Mouse (Mus musculus) limb, embryonic 15.5 days (tissue): Measurements from ENCODE around the gene Galnt6. TPM values are rescaled to one million over a fixed set of nuclear protein-coding genes. Genes with fewer than 3 reads are reported as not detected.

Source experiments
- ATAC-seq: fragments of 200-750 bp; cut with Nextera tagmentation; 2 replicates; pipeline ENCODE4 v1.8.0; 2017; ENCODE audit warnings: low read depth, moderate TSS enrichment; ENCODE audit not compliant: insufficient number of reproducible peaks, low FRiP score, low TSS enrichment
- H3K27ac ChIP-seq: fragments of 300-500 bp; sonication (generic); 2 replicates; pipeline ENCODE4 v1.5.1; 2015; ENCODE audit warnings: moderate library complexity, mild to moderate bottlenecking, inconsistent platforms
- H3K27me3 ChIP-seq: fragments of 300-500 bp; sonication (generic); 2 replicates; pipeline ENCODE4 v1.6.1; 2015; ENCODE audit warnings: inconsistent platforms
- H3K36me3 ChIP-seq: fragments of 300-500 bp; sonication (generic); 2 replicates; pipeline ENCODE4 v1.6.1; 2015; ENCODE audit warnings: inconsistent platforms
- H3K4me1 ChIP-seq: fragments of 300-500 bp; sonication (generic); 2 replicates; pipeline ENCODE4 v1.6.1; 2015; ENCODE audit warnings: inconsistent platforms
- H3K4me2 ChIP-seq: fragments of 300-500 bp; sonication (generic); 2 replicates; pipeline ENCODE4 v1.6.1; 2015; ENCODE audit warnings: mild to moderate bottlenecking, inconsistent platforms
- H3K4me3 ChIP-seq: fragments of 300-500 bp; sonication (generic); 2 replicates; pipeline ENCODE4 v1.5.1; 2015; ENCODE audit warnings: mild to moderate bottlenecking, inconsistent platforms
- H3K9ac ChIP-seq: fragments of 300-500 bp; sonication (generic); 2 replicates; pipeline ENCODE4 v1.6.1; 2015; ENCODE audit warnings: inconsistent platforms
- H3K9me3 ChIP-seq: fragments of 300-500 bp; sonication (generic); 2 replicates; pipeline ENCODE4 v1.6.1; 2016; ENCODE audit warnings: inconsistent platforms
- WGBS: fragments of 180-500 bp; shearing (Covaris S2); methylation state at CpG from one replicate; pipeline ENCODE4 v1.1.7; 2015; 5-methylcytosine and 5-hydroxymethylcytosine counted together
- polyA plus RNA-seq: library from polyadenylated mRNA; unstranded; fragments of >200 nt; fragmentation: Nextera tagmentation; extraction: Ambion mirVana; gene quantifications from 2 replicates; pipeline ENCODE4 v1.2.1, GENCODE M21; 2015

Gene Galnt6
- polyA plus RNA-seq, 1 experiment from 2014 or later, result 6.3 TPM

GRCm38 (mm10) chr15:100694406-100694805 is 34.8 kb downstream of the Galnt6 start:
- Histone ChIP-seq H3K9ac (no peak overlapping the region), H3K4me1 (no peaks in the 10 kb centered on the region), H3K27me3 (no peaks in the 10 kb centered on the region), H3K36me3 (no peaks in the 10 kb centered on the region), H3K4me2 (no peak overlapping the region), H3K9me3 (no peaks in the 10 kb centered on the region), H3K27ac (no peak overlapping the region), H3K4me3 (no peak overlapping the region)
- no peak for ATAC-seq
- 88% methylated on average over 9 of the region's 9 CpGs for WGBS

GRCm38 (mm10) chr15:100691990-100692389 is 37.2 kb downstream of the Galnt6 start:
- no peak overlapping the region for H3K9ac ChIP-seq
- no peaks in the 10 kb centered on the region for H3K27me3 ChIP-seq
- H3K36me3 ChIP-seq, result no peaks in the 10 kb centered on the region
- H3K4me2 ChIP-seq, result no peak overlapping the region
- H3K27ac ChIP-seq, result no peak overlapping the region
- H3K4me1 ChIP-seq, result peaks cover 5% of the 10 kb centered on the region; the same call in 1 of the 2 replicates
- WGBS, result 63% methylated on average over 3 of the region's 3 CpGs
- H3K9me3 ChIP-seq, result no peaks in the 10 kb centered on the region
- ATAC-seq, result no peak
- H3K4me3 ChIP-seq, result no peak overlapping the region

DNA sequence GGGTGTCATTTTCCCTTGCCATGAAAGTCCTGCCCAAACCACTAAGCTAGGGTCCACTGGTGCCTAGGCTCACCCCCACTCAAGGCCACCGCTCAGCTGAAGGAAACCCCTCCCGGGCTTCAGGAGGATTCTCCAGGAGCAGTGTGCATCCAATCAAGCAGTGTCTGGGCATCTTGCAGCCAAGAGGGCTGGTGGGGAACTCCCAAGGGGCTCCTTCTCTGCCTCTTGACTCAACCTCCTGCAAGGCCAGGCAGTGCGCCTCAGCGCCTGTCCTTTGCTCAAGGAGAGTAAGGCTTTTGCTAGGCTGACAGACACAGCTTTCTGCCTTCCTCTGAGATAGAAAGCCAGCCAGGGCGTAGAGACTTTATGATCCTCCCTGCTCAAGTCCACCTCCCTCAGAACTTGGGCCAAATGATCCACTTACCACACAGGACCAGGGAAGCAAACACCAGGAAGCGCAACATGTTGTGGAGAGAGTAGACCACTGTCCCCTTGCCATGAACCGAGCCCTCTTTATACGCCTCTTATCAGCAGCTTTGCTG is 41.7 kb downstream of the Galnt6 start, which contains the start of gene Cela1:
Gene Cela1 (minus strand): TSS at position 492 of the 542 bp plus-strand sequence.
- H3K36me3 ChIP-seq, result no peaks in the 10 kb centered on the region
- no peaks in the 10 kb centered on the region for H3K9me3 ChIP-seq
- no peak within 1 kb of the TSS for H3K4me2 ChIP-seq
- no peak within 1 kb of the TSS for H3K9ac ChIP-seq
- no peak for ATAC-seq
- WGBS, result 80% methylated on average over 8 of the region's 8 CpGs
- no peak within 1 kb of the TSS for H3K4me3 ChIP-seq
- H3K4me1 ChIP-seq, result peaks cover 6% of the 10 kb centered on the region; the same call in 1 of the 2 replicates
- H3K27me3 ChIP-seq, result peaks cover 8% of the 10 kb centered on the region; the same call in 1 of the 2 replicates
- H3K27ac ChIP-seq, result no peak within 1 kb of the TSS

DNA sequence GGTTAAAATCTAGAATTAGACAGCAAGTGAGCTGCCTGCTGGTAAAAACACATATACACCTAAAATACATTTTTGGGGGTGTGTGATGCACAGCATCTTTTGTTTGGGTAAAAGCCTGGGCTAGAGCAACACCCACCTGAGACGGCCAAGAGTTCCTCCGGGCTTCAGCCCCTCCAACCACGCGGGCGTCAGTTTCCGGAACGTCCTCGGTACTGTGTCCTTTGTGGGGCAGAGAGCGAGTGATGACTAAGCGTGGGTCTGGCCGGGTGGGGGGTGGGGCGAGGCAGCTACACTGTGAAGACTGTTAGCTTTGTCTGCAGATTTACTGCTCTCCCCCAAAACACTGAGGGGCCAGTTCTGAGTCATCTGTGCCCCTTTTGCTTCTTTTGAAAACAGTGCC is 42.2 kb downstream of the Galnt6 start:
- Histone ChIP-seq H3K4me1 (peaks cover 6% of the 10 kb centered on the region; the same call in 1 of the 2 replicates), H3K36me3 (no peaks in the 10 kb centered on the region), H3K27me3 (peaks cover 8% of the 10 kb centered on the region; the same call in 1 of the 2 replicates), H3K27ac (no peak overlapping the region), H3K4me2 (no peak overlapping the region), H3K4me3 (no peak overlapping the region), H3K9me3 (no peaks in the 10 kb centered on the region), H3K9ac (no peak overlapping the region)
- WGBS, result 44% methylated on average over 12 of the region's 12 CpGs
- ATAC-seq, result no peak

GRCm38 (mm10) chr15:100686434-100686833 is 42.7 kb downstream of the Galnt6 start:
- WGBS, result 86% methylated on average over 6 of the region's 6 CpGs
- no peaks in the 10 kb centered on the region for H3K9me3 ChIP-seq
- H3K9ac ChIP-seq, result no peak overlapping the region
- H3K27ac ChIP-seq, result no peak overlapping the region
- H3K4me3 ChIP-seq, result no peak overlapping the region
- H3K27me3 ChIP-seq, result peaks cover 8% of the 10 kb centered on the region; the same call in 1 of the 2 replicates
- H3K4me2 ChIP-seq, result no peak overlapping the region
- H3K4me1 ChIP-seq, result peaks cover 6% of the 10 kb centered on the region; the same call in 1 of the 2 replicates
- ATAC-seq, result no peak
- no peaks in the 10 kb centered on the region for H3K36me3 ChIP-seq

- Histone ChIP-seq H3K27me3 (peaks cover 8% of the 10 kb centered on the region; the same call in 1 of the 2 replicates), H3K9me3 (no peaks in the 10 kb centered on the region), H3K4me3 (no peak overlapping the region), H3K36me3 (no peaks in the 10 kb centered on the region), H3K4me1 (peaks cover 6% of the 10 kb centered on the region; the same call in 1 of the 2 replicates), H3K9ac (no peak overlapping the region), H3K4me2 (no peak overlapping the region), H3K27ac (no peak overlapping the region)
- 86% methylated on average over 8 of the region's 8 CpGs for WGBS
- ATAC-seq, result no peak
These were observed 43.3 kb downstream of the Galnt6 start for GRCm38 (mm10) chr15:100685849-100686248.

DNA sequence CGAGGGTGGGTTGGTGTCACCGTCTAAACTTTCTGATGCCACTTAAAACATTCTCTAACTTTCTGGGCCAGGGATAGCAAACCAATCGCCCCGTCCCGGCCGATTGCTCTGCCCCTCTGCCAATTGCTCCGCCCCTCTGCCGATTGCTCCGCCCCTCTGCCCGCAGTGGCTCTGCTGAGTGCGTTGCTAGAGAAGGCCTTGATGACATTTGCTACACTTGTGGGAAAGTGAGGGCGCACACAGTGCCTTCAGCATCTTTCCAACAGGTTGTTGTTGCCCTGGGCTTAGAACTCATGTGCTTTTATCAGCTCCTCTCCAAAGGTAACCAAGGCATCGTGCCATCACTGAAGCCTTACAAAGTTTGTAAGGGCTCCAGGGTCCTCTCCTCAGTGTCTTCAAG is 43.9 kb downstream of the Galnt6 start:
- Histone ChIP-seq H3K4me1 (peaks cover 6% of the 10 kb centered on the region; the same call in 1 of the 2 replicates), H3K27ac (no peak overlapping the region), H3K9me3 (no peaks in the 10 kb centered on the region), H3K4me3 (no peak overlapping the region), H3K4me2 (no peak overlapping the region), H3K27me3 (peaks cover 8% of the 10 kb centered on the region; the same call in 1 of the 2 replicates), H3K36me3 (no peaks in the 10 kb centered on the region), H3K9ac (no peak overlapping the region)
- ATAC-seq, result no peak
- 26% methylated on average over 13 of the region's 13 CpGs for WGBS

GRCm38 (mm10) chr15:100684450-100684849 is 44.7 kb downstream of the Galnt6 start:
- Histone ChIP-seq H3K27me3 (peaks cover 8% of the 10 kb centered on the region; the same call in 1 of the 2 replicates), H3K4me2 (no peak overlapping the region), H3K9me3 (no peaks in the 10 kb centered on the region), H3K9ac (no peak overlapping the region), H3K4me3 (no peak overlapping the region), H3K27ac (no peak overlapping the region), H3K36me3 (no peaks in the 10 kb centered on the region), H3K4me1 (peaks cover 6% of the 10 kb centered on the region; the same call in 1 of the 2 replicates)
- WGBS, result 57% methylated on average over 10 of the region's 10 CpGs
- ATAC-seq, result no peak

DNA sequence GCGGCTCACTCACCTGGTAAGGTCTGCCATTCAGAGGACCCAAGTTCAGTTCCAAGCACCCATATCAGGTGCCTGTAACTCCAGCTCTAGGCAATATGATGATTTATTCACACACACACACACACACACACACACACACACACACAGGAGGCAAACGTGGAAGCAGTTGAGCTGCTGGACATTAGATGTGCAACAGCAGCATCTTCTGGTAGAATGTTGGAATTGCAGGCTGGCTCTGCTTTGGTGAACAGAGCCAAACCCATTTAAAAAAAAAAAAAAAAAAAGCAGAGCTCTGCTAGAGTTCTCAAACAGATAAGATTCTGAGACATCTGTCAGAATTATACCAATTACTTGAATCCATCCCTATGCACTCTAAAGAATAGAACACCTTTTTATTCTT is 46.1 kb downstream of the Galnt6 start:
- Histone ChIP-seq H3K36me3 (no peaks in the 10 kb centered on the region), H3K27me3 (peaks cover 8% of the 10 kb centered on the region; the same call in 1 of the 2 replicates), H3K4me2 (no peak overlapping the region), H3K9ac (no peak overlapping the region), H3K27ac (no peak overlapping the region), H3K9me3 (no peaks in the 10 kb centered on the region), H3K4me1 (peaks cover 6% of the 10 kb centered on the region; the same call in 1 of the 2 replicates), H3K4me3 (no peak overlapping the region)
- no peak for ATAC-seq
- 50% methylated on average over 2 of the region's 2 CpGs for WGBS

- H3K4me2 ChIP-seq, result no peak overlapping the region
- no peak overlapping the region for H3K4me3 ChIP-seq
- WGBS, result 40% methylated on average over 7 of the region's 7 CpGs
- no peaks in the 10 kb centered on the region for H3K36me3 ChIP-seq
- H3K9ac ChIP-seq, result no peak overlapping the region
- H3K27ac ChIP-seq, result no peak overlapping the region
- no peaks in the 10 kb centered on the region for H3K9me3 ChIP-seq
- ATAC-seq, result no peak
- no peaks in the 10 kb centered on the region for H3K4me1 ChIP-seq
- peaks cover 8% of the 10 kb centered on the region; the same call in 1 of the 2 replicates for H3K27me3 ChIP-seq
These were observed 47.4 kb downstream of the Galnt6 start for GRCm38 (mm10) chr15:100681770-100682169.

DNA sequence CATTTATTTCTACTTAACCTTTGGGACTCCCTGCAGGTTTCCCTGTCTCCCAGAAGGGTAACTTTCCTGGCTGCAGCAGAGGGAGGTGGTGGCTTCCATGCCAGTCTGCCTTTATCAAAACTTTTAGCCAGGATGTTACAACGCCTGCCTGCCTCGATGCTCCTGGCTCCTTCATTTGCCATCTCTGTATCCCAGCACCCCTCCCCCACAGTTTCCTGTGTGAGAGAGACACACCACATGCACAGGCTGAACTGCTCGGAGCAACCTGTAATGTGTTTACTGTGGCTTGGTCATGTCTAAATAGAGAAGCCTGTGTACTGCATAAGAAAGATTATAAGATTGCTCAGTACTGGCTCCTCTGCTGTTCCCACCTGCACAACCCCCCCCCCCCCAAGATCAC is 48.8 kb downstream of the Galnt6 start:
- H3K4me3 ChIP-seq, result no peak overlapping the region
- 0 out of 2 replicates have a peak, but pooled peaks cover 4% of the 10 kb centered on the region for H3K27me3 ChIP-seq
- no peaks in the 10 kb centered on the region for H3K9me3 ChIP-seq
- no peak overlapping the region for H3K27ac ChIP-seq
- ATAC-seq, result no peak
- WGBS, result 40% methylated on average over 3 of the region's 3 CpGs
- H3K4me1 ChIP-seq, result peaks cover 2% of the 10 kb centered on the region; the same call in 1 of the 2 replicates
- no peak overlapping the region for H3K9ac ChIP-seq
- no peak overlapping the region for H3K4me2 ChIP-seq
- no peaks in the 10 kb centered on the region for H3K36me3 ChIP-seq

GRCm38 (mm10) chr15:100679005-100679404 is 50.2 kb downstream of the Galnt6 start:
- ATAC-seq, result no peak
- WGBS, result 83% methylated on average over 14 of the region's 14 CpGs
- Histone ChIP-seq H3K27me3 (no peaks in the 10 kb centered on the region), H3K36me3 (no peaks in the 10 kb centered on the region), H3K9ac (no peak overlapping the region), H3K4me2 (no peak overlapping the region), H3K9me3 (no peaks in the 10 kb centered on the region), H3K4me3 (no peak overlapping the region), H3K4me1 (peaks cover 2% of the 10 kb centered on the region; the same call in 1 of the 2 replicates), H3K27ac (no peak overlapping the region)
